In genomic region chr16:17532676-17533329, GRCm38 (mm10) we compare ENCODE assay signal across 10 mouse cellular contexts. TPM values are rescaled to one million over a fixed set of nuclear protein-coding genes. Genes with fewer than 3 reads are reported as not detected.
"Had no signal": no experiment of that assay in that cellular context is flagged by ENCODE, and none has a peak within 500 bp of the region (broad histone marks: within the 10 kb centered on the region; RNA-seq: fewer than 3 reads in every experiment).

No protein-coding gene starts in this region.

- H3K4me2 ChIP-seq: intestine, embryonic 15.5 days had no signal

- H3K9ac ChIP-seq: intestine, embryonic 15.5 days; kidney, embryonic 15.5 days; liver, embryonic 14.5 days had no signal

- H3K9me3 ChIP-seq: intestine, embryonic 15.5 days; kidney, embryonic 15.5 days; limb, embryonic 10.5 days had no signal

- H3K4me3 ChIP-seq: intestine, embryonic 15.5 days; left cerebral cortex, adult 2 months had no signal

- DNase-seq: lung, adult 2 months; right cerebral cortex, postnatal 14 days; thymus, adult 18-20 months; thymus, postnatal 14 days had no signal

- H3K27ac ChIP-seq: intestine, embryonic 15.5 days; kidney, embryonic 15.5 days; left cerebral cortex, adult 2 months; liver, embryonic 14.5 days had no signal

- ATAC-seq: intestine, embryonic 15.5 days; lung, postnatal 0 days had no signal

- H3K27me3 ChIP-seq: intestine, embryonic 15.5 days; kidney, embryonic 15.5 days had no signal

RNA-seq across cellular contexts. Expression of gene Lrrc74b, which starts 28.2 kb away (rescaled TPM):
- polyA plus RNA-seq: limb, embryonic 10.5 days had no signal
